Mouse (Mus musculus) testis, adult 2 months (tissue): ENCODE data around the gene Rnf151.

Experiments used
- CTCF ChIP-seq: fragments of 200-500 bp; IDR thresholded peaks from 2 replicates; pipeline ENCODE4 v1.5.1; 2012; ENCODE audit warnings: low read depth, mild to moderate bottlenecking, inconsistent platforms, low read length, moderate library complexity; ENCODE audit not compliant: control insufficient read depth, insufficient read depth, insufficient replicate concordance
- POLR2A ChIP-seq: fragments of 200-500 bp; IDR thresholded peaks from 2 replicates; pipeline ENCODE4 v1.6.1; 2012; ENCODE audit warnings: low read depth, mild to moderate bottlenecking, inconsistent platforms, low read length, moderate library complexity; ENCODE audit not compliant: control insufficient read depth

DNA sequence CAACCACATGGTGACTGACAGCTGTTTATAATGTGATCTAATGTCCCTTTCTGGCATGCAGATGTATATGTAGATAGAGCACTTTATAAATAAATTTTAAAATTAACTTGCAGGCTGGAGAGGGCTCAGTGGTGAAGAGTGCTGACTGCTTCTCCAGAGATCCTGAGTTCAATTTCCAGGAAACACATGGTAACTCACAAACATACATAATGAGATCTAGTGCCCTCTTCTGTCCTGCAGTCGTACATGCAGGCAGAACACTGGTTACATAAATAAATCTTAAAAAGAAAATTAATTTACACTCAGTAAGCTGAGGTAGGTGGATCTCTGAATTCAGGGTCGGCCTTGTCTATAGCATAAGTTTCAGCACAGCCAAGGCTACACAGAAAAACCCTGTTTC, 9.2 kb downstream of the Rnf151 start:
- no peak for TF ChIP-seq POLR2A
- TF ChIP-seq CTCF, result no peak
